Mouse (Mus musculus) CH12.LX (cell line): ENCODE results near the gene Tcl1.

ENCODE experiments used
- CTCF ChIP-seq, 2 experiments: IDR thresholded peaks in 1 of 2; conservative IDR thresholded peaks in 1 of 2; 2 replicates each; pipeline ENCODE4 v1.5.1; 2011 to 2012; ENCODE audit warnings: low read depth in 2 of 2, low read length in 2 of 2, improper control_type of control experiment in 1 of 2, inconsistent platforms in 1 of 2, mild to moderate bottlenecking in 1 of 2, moderate library complexity in 1 of 2
- EP300 ChIP-seq: IDR thresholded peaks from 2 replicates; pipeline ENCODE4 v1.6.1; 2011; ENCODE audit warnings: low read length, improper control_type of control experiment
- HCFC1 ChIP-seq: IDR thresholded peaks from 2 replicates; pipeline ENCODE4 v1.6.1; 2012; ENCODE audit warnings: low read depth, mild to moderate bottlenecking, inconsistent platforms, low read length, improper control_type of control experiment
- KAT2A ChIP-seq: IDR thresholded peaks from 2 replicates; pipeline ENCODE4 v1.6.1; 2012; ENCODE audit warnings: low read length, improper control_type of control experiment, inconsistent platforms; ENCODE audit not compliant: insufficient replicate concordance
- MXI1 ChIP-seq: IDR thresholded peaks from 2 replicates; pipeline ENCODE4 v1.6.1; 2011; ENCODE audit warnings: mild to moderate bottlenecking, low read depth, low read length, improper control_type of control experiment
- POLR2A ChIP-seq: IDR thresholded peaks from 2 replicates; pipeline ENCODE4 v1.6.1; 2011; ENCODE audit warnings: low read depth, mild to moderate bottlenecking, improper control_type of control experiment, low read length
- RCOR1 ChIP-seq: conservative IDR thresholded peaks from 2 replicates; pipeline ENCODE4 v1.6.1; 2012; ENCODE audit warnings: low read depth, mild to moderate bottlenecking, inconsistent platforms, low read length, improper control_type of control experiment
- SMC3 ChIP-seq: IDR thresholded peaks from 2 replicates; pipeline ENCODE4 v1.6.1; 2011; ENCODE audit warnings: low read depth, low read length, improper control_type of control experiment
- TBP ChIP-seq: conservative IDR thresholded peaks from 2 replicates; pipeline ENCODE4 v1.6.1; 2011; ENCODE audit warnings: low read depth, low read length, improper control_type of control experiment
- TCF12 ChIP-seq: IDR thresholded peaks from 2 replicates; pipeline ENCODE4 v1.6.1; 2014; ENCODE audit warnings: low read depth, mild to moderate bottlenecking, inconsistent platforms, low read length, improper control_type of control experiment
- UBTF ChIP-seq: IDR thresholded peaks from 2 replicates; pipeline ENCODE4 v1.6.1; 2012; ENCODE audit warnings: low read depth, mild to moderate bottlenecking, inconsistent platforms, low read length, improper control_type of control experiment, moderate library complexity
- USF1 ChIP-seq: IDR thresholded peaks from 2 replicates; pipeline ENCODE4 v1.6.1; 2014; ENCODE audit warnings: low read depth, mild to moderate bottlenecking, inconsistent platforms, low read length, improper control_type of control experiment
- ZC3H11A ChIP-seq: IDR thresholded peaks from 2 replicates; pipeline ENCODE4 v1.6.1; 2012; ENCODE audit warnings: low read depth, mild to moderate bottlenecking, inconsistent platforms, low read length, improper control_type of control experiment
- ZKSCAN1 ChIP-seq: IDR thresholded peaks from 2 replicates; pipeline ENCODE4 v1.6.1; 2012; ENCODE audit warnings: low read depth, inconsistent platforms, low read length, improper control_type of control experiment, borderline replicate concordance

DNA sequence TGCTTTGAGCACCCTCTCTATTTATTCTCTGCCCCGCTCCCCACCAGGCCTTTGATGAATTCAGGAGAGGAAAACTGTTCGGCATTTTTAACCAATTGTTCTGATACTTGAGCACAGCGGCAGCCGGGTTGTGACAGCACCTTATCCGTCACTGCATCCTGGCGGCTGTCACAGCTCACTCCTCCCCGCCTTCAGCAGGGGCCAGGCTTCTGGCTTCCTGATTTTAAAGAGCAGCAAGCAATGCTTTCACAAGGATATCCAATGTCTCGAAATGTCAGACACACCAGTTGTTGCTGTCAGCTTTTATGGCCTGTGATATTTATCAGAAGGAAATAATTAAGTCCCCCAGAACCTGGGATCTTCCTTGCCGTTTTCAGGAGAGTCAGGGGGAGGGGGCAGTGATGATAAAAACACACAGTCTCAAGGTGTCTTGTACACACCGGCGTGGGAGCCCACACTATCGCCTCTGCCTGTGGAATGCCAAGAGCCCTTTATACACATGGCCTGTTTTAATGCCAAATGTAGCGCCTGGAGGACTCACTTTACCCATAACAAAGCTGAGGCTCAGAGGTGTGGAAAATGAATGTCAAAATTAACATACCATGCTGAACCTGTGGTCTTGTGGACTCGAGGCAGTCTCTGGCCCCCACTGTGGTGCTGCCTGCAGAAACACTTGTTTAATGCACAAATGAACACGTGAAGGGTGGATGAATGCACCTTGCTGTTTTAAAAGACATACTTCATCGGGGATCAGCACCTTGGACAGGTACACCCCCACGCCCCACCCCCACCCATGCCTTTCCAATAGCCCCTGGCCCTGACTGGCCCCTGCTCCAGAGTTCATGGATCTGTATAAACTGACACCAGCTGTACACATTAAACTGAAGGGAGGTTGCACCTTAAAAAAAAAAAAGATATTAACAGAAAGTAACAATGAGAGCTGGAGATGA lies 48.7 kb upstream of the Tcl1 start:
- TF ChIP-seq HCFC1 (no peak), ZC3H11A (no peak), ZKSCAN1 (no peak), EP300 (no peak), TBP (no peak), SMC3 (no peak), UBTF (no peak), POLR2A (no peak), USF1 (no peak), CTCF (conservative IDR thresholded peaks at IDR 0.05 in 1 of 2, IDR thresholded peaks at IDR 0.05 in 1 of 2; ENCODE audit: low read depth in 2 of 2, low read length in 2 of 2) (no peak), RCOR1 (no peak), TCF12 (no peak), MXI1 (no peak), KAT2A (no peak)
